Mouse (Mus musculus): ENCODE measurements around the gene Olfr6.

DNA sequence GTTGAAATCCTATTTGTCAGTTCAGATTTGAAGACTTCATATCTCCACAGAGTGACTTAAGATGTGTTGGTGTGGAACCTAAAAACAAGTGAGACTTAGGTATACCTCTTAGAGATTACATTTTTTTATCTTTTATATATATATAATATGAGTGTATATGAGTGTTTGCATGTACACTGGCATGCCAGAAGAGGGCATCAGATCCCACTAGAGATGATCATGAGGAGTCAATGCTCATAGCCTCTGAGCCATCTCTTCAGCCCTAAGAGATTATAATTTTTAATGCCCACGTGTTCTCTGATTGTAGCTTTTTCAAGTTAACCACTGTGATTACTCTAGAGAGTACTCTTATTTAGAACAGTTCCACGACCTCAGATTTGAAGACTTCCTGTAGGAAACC lies 56.1 kb downstream of the Olfr6 start, which contains the start of gene Olfr1532-ps1:
- TF ChIP-seq CTCF (IDR thresholded peaks at IDR 0.05; ENCODE audit: extremely low read depth, insufficient read length, insufficient replicate concordance, low read depth, low read length) = no peak
- TF ChIP-seq POLR2A (IDR thresholded peaks at IDR 0.05; ENCODE audit: low read depth, low read length) = no peak
